Mouse (Mus musculus) spleen, adult 2 months (tissue): ENCODE measurements around the gene Tyro3. TPM values are rescaled to one million over a fixed set of nuclear protein-coding genes. Genes with fewer than 3 reads are reported as not detected.

Experiments used
- DNase-seq, 2 experiments: peaks; one replicate each; pipeline versions ENCODE4 v3.0.0 to v3.0.0-alpha.2; 2012 to 2021; ENCODE audit warnings: low spot score in 2 of 2, low read depth in 1 of 2
- H3K27ac ChIP-seq: fragments of 200-500 bp; 2 replicates; pipeline ENCODE4 v1.5.1; 2012; ENCODE audit warnings: low read length, inconsistent platforms; ENCODE audit not compliant: insufficient read depth
- H3K27me3 ChIP-seq: fragments of 200-500 bp; 2 replicates; pipeline ENCODE4 v1.6.1; 2012; ENCODE audit warnings: mild to moderate bottlenecking, moderate library complexity, low read length, inconsistent platforms; ENCODE audit not compliant: control insufficient read depth, insufficient read depth
- H3K36me3 ChIP-seq: fragments of 200-500 bp; 2 replicates; pipeline ENCODE4 v1.6.1; 2012; ENCODE audit warnings: mild to moderate bottlenecking, low read length, inconsistent platforms; ENCODE audit not compliant: control insufficient read depth, insufficient read depth
- H3K4me1 ChIP-seq: fragments of 200-500 bp; 2 replicates; pipeline ENCODE4 v1.6.1; 2011; ENCODE audit warnings: inconsistent platforms; ENCODE audit not compliant: control insufficient read depth, insufficient read depth, insufficient read length
- H3K4me3 ChIP-seq: fragments of 200-500 bp; 2 replicates; pipeline ENCODE4 v1.5.1; 2011; ENCODE audit warnings: mild to moderate bottlenecking, inconsistent platforms; ENCODE audit not compliant: insufficient read depth, insufficient read length; ENCODE audit errors: extremely low read depth
- CTCF ChIP-seq: fragments of 200-500 bp; IDR thresholded peaks from 2 replicates; pipeline ENCODE4 v1.5.1; 2011; ENCODE audit warnings: mild to moderate bottlenecking, inconsistent platforms; ENCODE audit not compliant: insufficient read depth, insufficient read length, insufficient replicate concordance; ENCODE audit errors: extremely low read depth
- POLR2A ChIP-seq: fragments of 200-500 bp; IDR thresholded peaks from 2 replicates; pipeline ENCODE4 v1.6.1; 2011; ENCODE audit warnings: low read depth, low read length, inconsistent platforms
- WGBS: fragments of 180-500 bp; shearing (Covaris S2); methylation state at CpG from one replicate; pipeline ENCODE4 v1.1.7; 2018; 5-methylcytosine and 5-hydroxymethylcytosine counted together
- polyA plus RNA-seq: library from polyadenylated mRNA; depleted of rRNA; stranded (reverse); fragments of >200 nt; gene quantifications from 2 replicates; pipeline ENCODE4 v1.2.3, GENCODE M21; 2012

Gene Tyro3
- polyA plus RNA-seq, 1 experiment: 1.7 TPM

- DNase-seq: no peak
- WGBS: 95% methylated on average over 7 of the region's 7 CpGs
- H3K4me1 ChIP-seq: no peaks in the 10 kb centered on the region
- TF ChIP-seq CTCF: no peak
- no peak for TF ChIP-seq POLR2A
- no peak overlapping the region for H3K27ac ChIP-seq
- no peak overlapping the region for H3K4me3 ChIP-seq
- H3K27me3 ChIP-seq: no peaks in the 10 kb centered on the region; the same call in 1 of the 2 replicates
- H3K36me3 ChIP-seq: no peaks in the 10 kb centered on the region
These were observed 40.1 kb downstream of the Tyro3 start for GRCm38 (mm10) chr2:119837616-119838015.

DNA sequence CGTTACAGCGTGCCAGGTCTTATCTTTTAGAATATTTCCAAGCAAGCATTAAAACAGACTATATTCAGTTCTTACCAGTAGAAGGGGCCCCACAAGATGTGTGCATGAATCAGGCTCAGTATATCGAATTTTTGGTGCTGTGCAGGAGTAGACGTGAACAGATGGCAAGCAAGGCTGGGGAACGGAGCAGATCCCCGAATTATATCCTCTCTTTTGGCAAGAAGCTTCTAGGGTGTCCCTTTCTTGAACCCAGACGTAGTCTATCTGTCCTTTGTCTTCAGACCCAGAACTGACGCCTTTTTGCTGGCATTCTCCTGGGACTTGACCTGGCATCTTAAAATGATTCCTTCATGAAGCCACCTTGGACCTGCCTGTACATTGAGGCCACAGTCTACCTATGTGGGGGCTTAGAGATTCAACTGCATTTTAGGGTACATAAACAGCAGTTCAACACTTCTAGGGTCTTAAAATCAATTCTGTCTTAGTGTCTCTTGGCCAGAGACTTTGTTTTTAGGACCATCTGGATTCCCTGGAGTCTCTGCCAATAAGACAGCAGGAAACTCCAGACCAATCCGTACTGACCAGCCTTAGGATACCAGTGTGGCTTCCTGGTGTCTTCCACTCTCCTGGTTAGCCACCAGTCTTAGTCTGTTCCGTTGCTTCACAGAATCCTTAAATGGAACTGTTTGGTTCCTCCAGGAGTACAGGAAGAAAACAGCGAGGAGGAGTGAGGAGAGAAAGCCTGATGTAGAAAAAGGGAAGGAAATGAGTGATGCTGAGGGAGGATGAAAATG, 41.0 kb downstream of the Tyro3 start:
- TF ChIP-seq CTCF: no peak
- TF ChIP-seq POLR2A: no peak
- Histone ChIP-seq H3K36me3 (no peaks in the 10 kb centered on the region), H3K4me3 (no peak overlapping the region), H3K27ac (no peak overlapping the region), H3K4me1 (no peaks in the 10 kb centered on the region), H3K27me3 (no peaks in the 10 kb centered on the region; the same call in 1 of the 2 replicates)
- no peak for DNase-seq
- whole genome bisulfite sequencing: 68% methylated on average over 11 of the region's 11 CpGs

DNA sequence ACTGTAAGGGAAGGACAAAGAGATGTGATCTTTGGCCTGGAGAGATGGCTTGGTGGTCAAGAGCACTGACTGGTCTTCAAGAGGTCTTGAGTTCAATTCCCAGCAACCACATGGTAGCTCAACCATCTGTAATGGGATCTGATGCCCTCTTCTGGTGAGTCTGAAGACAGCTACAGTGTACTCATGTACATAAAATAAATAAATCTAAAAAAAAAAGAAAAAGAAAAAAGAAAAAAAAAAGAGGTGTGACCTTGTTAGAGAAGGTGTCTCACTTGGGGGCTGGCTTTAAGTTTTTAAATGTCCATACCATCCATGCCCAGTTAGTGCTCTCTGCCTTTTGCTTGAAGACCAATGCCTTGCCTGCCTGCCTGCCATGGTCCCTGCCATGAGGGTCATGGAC, 42.5 kb downstream of the Tyro3 start:
- H3K27ac ChIP-seq: no peak overlapping the region
- no peak overlapping the region for H3K4me3 ChIP-seq
- no peaks in the 10 kb centered on the region for H3K36me3 ChIP-seq
- TF ChIP-seq CTCF: no peak
- TF ChIP-seq POLR2A: no peak
- H3K4me1 ChIP-seq: no peaks in the 10 kb centered on the region
- DNase-seq: no peak
- no peaks in the 10 kb centered on the region; the same call in 1 of the 2 replicates for H3K27me3 ChIP-seq

DNA sequence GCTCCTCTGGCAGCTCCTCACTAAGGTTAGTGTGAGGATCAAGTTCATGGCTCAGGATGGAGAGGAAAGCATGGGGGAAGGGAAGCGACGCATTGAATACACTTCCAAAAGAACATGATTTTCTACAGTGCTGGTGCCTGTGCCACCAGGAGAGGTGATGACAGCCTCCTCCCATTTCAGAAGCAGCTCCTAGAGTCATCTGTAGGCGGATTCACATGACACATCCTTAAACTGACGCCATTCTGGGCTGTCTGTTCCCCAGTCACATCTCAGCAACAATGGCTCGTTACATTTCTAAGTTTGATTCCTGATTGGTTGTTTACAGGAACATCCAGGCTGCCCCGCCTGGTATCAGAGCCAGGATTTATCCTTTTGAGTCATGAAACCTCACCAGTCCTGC, 44.5 kb downstream of the Tyro3 start:
- no peaks in the 10 kb centered on the region; the same call in 1 of the 2 replicates for H3K27me3 ChIP-seq
- H3K4me3 ChIP-seq: no peak overlapping the region
- no peaks in the 10 kb centered on the region for H3K4me1 ChIP-seq
- no peaks in the 10 kb centered on the region for H3K36me3 ChIP-seq
- DNase-seq: no peak
- no peak overlapping the region for H3K27ac ChIP-seq
- WGBS: 86% methylated on average over 6 of the region's 6 CpGs
- TF ChIP-seq CTCF: no peak
- no peak for TF ChIP-seq POLR2A

DNA sequence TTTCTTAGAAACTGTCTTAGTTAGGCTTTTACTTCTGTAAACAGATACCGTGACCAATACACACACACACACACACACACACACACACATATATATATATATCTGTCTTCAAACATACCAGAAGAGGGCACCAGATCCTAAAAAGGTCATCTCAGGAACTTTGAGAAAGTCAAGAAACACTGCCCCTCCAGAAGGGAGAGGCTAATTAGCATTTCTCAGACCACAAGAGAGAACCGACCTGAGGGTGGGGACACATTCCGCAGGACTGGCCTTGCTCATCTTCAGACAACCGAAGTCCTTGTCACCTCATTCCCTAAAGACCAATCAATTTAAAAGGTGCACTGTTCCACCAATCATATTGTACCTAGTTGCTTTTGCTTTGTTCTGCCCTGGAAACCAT, 46.0 kb downstream of the Tyro3 start:
- H3K4me1 ChIP-seq: no peaks in the 10 kb centered on the region
- 86% methylated on average over 4 of the region's 4 CpGs for WGBS
- no peaks in the 10 kb centered on the region; the same call in 1 of the 2 replicates for H3K27me3 ChIP-seq
- TF ChIP-seq CTCF (no peak), POLR2A (no peak)
- DNase-seq: no peak
- H3K4me3 ChIP-seq: no peak overlapping the region
- no peaks in the 10 kb centered on the region for H3K36me3 ChIP-seq
- H3K27ac ChIP-seq: no peak overlapping the region

DNA sequence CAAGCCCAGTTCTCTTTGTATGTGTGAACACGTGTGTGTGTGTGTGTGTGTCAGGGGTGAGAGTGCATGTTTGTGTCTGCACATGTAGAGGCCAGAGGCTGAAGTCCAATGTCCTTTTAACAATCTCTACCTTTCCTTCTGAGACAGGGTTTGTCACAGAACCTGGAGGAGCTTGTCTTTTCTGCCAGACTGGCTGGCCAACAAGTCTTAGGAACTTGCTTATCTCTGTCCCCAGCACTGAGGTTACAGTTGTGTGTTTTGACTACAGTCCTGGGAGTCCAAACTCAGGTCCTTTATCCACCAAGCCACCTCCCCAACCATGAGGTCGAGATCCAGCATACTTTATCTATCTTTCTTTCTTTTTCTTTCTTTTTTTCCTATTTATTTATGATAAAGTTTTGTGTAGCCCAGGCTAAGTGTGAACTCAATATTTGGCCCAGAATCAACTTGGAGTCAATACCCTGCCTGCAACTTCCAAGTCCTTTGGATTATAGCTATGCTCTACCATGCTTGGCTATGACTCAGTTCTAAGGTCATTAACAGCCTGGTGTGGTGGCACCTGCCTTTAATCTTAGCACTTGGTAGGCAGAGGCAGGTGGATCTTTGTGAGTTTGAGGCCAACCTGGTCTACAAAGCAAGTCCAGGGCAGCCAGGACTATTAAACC, 48.5 kb downstream of the Tyro3 start:
- Histone ChIP-seq H3K36me3 (no peaks in the 10 kb centered on the region), H3K4me3 (no peak overlapping the region), H3K27ac (no peak overlapping the region), H3K4me1 (no peaks in the 10 kb centered on the region), H3K27me3 (no peaks in the 10 kb centered on the region)
- TF ChIP-seq CTCF (no peak), POLR2A (no peak)
- DNase-seq: no peak
- WGBS: 83% methylated on average over 2 of the region's 2 CpGs

GRCm38 (mm10) chr2:119846929-119847328, 49.4 kb downstream of the Tyro3 start:
- no peak for TF ChIP-seq POLR2A
- TF ChIP-seq CTCF: no peak
- Histone ChIP-seq H3K4me1 (no peaks in the 10 kb centered on the region), H3K36me3 (no peaks in the 10 kb centered on the region), H3K27me3 (no peaks in the 10 kb centered on the region), H3K4me3 (no peak overlapping the region), H3K27ac (no peak overlapping the region)
- WGBS: 78% methylated on average over 4 of the region's 4 CpGs
- DNase-seq: no peak
